Mouse (Mus musculus): ENCODE measurements around the gene Gpr89. TPM values are rescaled to one million over a fixed set of nuclear protein-coding genes. Genes with fewer than 3 reads are reported as not detected.
A peak's percentile ranks its signal among the peaks of the same experiment; 100 is the strongest.

Gene Gpr89
- 10 to 100 TPM; 17.6 to 18.2 TPM for total RNA-seq (2021)
- long read RNA-seq, experiment 1, full-length matches to known transcripts = 25 of 27 reads
- long read RNA-seq, experiment 1, partial matches to known transcripts = 0 of 27 reads
- long read RNA-seq, experiment 1, other reads (novel, unspliced or antisense) = 2 of 27 reads
- long read RNA-seq, experiment 2, full-length matches to known transcripts = 15 of 22 reads
- long read RNA-seq, experiment 2, partial matches to known transcripts = 0 of 22 reads
- long read RNA-seq, experiment 2, other reads (novel, unspliced or antisense) = 7 of 22 reads

DNA sequence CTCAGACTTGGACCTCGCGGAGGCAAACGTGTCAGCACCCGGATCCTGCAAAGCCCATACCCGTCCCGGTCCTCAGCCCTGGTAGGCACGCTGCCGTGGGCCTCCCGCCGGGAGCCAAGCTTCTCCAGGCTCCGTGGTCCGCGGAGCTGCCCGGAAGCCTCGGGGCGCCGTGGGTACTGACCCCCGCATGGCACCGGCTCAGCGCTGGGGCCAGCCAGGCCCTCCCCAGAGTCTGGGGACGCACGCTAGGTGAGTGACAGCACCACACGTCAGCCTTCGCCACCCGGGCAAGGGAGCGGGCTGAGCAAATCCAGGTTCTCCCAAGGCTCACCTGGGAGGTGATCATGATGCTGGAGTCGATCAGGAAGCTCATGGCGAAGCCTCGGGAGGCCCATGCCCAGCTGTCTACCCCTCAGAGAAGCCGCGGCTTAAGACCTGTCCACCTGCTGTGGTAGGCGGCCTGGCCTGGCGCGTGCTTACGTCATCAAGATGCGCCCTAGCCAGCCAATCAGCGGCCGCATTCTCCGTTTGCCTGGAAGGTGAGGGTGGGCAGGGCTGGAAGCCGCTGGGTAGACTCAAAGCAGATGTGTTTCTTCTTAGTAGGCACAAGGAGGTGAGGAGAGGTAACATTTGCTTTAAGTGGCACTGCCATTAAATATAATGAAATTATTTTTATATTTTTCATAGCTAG lies at the start of gene Gpr89:
Gpr89 (minus strand) TSS at position 496 of the 691 bp plus-strand sequence.
- DNase-seq (ENCODE audit: low spot score) = peak; percentile 91

DNA sequence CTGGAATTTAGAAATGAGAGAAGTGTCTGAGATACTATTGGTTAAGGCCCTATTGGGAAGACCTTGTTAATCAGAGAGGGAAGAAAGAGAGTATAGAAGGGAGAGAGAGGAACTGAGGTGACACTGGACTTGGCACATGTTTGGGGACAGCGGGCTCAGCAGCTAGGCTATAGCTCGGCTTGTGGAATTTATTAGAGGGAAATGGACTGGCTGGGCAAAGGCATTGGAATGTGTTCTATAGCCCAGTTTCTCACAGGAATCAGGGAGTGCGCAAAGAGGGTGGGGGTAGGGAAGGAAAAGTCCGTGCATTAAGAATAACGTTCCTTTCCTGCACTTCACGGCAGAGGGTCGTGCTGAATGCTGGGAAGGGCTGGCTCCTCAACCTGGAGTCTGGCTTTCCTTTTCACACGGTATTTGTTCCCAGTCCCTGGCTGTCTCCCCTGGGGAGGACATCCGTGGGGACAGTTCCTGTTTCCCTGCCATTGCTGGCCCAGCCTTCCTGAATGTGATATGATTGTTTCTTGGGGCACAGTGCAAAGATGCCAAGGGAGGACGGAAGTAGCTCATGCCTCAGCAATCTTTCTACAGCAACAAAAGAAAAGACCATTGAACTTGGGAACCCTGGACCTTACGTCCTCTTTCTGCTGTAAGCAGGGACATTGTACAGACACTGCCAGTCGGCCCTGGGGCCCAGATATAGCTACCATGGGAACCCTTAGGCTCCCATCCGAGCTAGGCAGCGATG lies 48.5 kb upstream of the Gpr89 start:
- DNase-seq (ENCODE audit: low spot score) = no peak

DNA sequence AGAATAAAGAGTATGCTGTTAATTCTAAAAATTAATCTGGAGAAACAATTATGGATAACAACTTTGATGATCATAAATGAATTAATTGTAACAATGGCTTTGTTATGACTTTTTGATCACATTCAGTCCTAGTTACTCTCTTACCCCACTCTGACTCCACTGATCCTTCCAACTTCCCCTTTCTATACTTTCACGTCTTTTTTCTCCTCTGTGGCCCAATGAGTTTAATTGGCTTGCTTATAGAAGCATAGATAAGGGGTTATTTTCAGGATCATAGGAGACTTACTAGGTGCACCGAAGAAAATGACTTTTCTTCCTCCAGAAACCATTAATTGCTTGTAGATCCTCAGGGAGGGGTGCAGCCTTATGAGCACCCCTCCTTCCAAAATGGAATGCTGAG lies 37.6 kb upstream of the Gpr89 start:
- no peak for DNase-seq (ENCODE audit: low spot score)

DNA sequence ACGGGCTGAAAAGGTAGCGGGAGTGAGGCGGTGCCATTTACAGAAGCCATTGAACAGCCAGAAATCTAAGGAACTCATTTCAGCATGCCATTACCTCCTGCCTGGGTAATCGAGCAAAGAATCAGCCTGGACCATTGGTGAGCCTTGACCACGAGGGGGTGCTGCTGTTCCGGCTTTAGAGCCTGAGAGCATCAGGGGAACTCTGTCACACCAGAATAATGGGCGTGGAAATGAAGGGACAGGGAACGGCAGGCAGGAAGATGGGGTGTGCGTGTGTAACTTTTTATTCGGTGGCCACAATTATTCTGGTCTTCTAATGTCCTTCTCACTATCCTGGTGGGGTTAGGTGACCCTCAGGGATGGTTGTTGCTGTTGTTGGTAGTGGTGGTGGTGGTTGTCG lies 33.6 kb upstream of the Gpr89 start:
- DNase-seq (ENCODE audit: low spot score) = peak; percentile 81

DNA sequence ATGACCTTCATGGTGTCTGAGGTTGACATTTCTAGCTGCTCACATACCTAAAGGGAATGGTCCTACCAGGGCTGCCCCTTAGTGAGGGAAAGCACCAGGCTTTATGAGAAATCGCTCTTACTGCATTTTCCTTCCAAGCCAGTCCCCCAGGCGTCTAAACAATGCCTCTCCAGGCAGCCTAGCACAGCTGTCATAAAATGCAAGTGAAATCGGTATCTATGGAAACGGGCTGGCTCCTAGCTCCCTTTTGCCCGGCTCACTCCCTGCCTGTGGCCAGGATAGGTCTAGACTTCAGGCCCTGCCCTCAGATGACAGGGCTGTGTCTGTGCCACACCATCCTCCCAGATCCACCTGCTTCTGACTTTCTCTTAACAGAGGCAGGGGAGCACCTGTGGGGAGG lies 32.5 kb upstream of the Gpr89 start:
- DNase-seq (ENCODE audit: low spot score) = no peak

DNA sequence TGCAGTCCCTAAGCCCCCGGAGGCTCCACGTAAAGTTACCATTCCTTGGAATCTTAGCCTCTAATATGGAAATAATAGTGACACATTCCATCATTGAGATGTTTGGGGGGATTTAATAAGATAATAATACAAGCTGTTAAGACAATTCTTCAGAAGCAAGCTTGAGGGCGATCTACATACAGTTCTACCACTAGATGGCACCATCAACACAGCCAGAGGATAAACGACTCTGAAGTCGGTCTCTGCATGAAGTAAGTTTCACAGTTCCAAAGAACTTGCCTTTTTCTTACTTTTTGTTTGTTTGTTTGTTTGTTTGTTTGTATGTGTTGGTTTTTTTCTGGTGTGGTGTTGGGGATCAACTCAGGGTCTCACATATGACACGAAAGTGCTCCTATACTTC lies 31.1 kb upstream of the Gpr89 start:
- DNase-seq (ENCODE audit: low spot score) = peak; percentile 21

DNA sequence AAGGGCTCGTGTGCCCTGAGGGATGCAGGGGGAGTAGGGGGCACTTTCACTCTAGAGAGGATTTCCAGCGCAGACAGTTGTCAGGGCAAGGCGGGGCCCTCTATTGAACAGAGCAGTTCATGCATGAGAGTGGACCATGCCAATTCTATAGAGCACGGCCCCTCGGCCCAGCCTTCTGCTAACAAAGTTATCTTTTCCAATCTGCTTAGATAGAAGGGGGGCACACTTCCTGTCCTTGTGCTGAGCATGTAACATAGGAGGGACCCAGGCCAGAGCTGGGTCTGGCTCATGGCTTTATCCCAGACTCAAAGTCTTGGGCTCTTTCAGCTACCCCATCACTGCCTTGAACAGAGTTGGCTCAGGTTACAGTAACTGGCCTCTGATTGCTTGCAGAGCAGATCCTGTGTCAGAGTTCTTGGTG lies 26.1 kb upstream of the Gpr89 start:
- no peak for DNase-seq (ENCODE audit: low spot score)

DNA sequence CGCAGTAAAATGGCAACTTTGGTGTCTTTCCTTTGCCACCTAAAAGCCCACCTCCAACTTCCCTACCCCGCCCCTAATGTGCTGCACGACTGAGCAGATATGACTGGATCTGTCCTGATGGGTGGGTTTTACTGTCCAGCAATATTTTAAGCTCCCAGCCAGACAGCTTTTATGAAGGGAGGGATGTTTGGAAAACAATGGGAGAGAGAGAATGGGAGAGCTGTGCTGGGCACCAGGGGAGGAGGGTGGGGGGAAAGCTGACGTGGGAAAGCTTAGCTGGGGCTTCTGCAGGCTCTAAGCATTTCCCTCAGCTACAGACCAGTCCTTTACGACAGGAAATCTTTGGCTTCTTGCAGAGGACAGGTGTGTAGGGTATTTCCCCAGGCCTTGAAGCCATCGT lies 20.8 kb upstream of the Gpr89 start, which contains the start of gene Gja8:
Gja8 (minus strand) TSS at position 101 of the 400 bp plus-strand sequence.
- no peak for DNase-seq (ENCODE audit: low spot score)

DNA sequence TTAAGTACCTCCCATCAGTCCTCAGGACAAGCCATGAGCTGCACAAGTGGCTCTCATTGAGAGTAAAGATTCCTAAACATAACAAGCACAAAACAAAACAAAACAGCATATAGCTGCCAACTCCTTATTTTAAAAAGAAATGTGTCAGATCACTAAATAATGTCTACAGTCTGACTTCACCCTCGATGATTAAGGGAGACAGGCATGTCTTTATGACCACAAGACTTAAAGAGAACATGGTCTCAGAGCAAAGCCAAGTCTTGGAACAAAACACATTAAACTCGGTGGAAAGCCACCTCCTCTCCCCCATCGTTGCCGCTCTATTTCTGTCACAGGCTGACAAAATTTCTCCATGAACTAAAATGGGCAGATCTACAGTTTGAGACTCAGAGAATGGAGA lies 19.5 kb upstream of the Gpr89 start:
- DNase-seq (ENCODE audit: low spot score) = no peak

DNA sequence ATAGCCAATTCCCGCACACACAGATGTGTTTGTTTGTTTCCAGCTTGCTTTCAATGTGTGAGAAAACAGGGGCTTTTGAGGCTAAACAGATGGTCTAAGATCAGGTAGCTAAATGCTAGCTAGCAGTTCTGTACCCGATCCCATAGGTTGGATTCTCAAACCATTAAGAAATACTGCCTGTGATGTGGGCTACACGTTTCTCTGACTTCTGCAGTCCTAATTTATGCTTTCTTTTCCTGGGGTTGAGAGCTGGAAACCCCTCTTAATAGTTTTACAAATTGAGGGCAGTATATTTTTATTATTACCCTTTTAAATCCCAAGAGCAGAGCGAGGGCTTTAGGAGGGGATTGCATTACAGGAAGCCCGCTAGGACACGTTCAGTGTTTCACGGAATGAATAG lies 15.8 kb upstream of the Gpr89 start:
- no peak for DNase-seq (ENCODE audit: low spot score)

DNA sequence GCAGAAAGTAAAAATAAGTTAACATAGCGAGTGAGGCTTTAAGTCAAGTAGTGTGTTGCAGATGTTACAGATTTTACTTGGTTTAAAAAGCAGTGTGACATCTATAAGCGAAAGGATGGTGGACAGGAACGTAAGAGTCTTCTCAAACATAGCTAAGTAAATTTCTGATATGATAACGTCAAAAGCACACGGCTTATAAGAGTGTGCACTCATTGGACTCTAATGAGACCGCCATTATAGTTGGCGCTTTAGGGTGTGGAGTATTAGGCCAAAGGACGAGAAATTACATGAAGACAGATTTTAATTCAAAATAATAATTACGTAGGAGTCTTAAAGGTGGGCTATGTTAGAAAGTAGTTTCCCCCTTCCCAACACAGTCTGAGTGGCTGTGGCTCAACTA lies 446 bp upstream of the Gpr89 start:
- no peak for DNase-seq (ENCODE audit: low spot score)

DNA sequence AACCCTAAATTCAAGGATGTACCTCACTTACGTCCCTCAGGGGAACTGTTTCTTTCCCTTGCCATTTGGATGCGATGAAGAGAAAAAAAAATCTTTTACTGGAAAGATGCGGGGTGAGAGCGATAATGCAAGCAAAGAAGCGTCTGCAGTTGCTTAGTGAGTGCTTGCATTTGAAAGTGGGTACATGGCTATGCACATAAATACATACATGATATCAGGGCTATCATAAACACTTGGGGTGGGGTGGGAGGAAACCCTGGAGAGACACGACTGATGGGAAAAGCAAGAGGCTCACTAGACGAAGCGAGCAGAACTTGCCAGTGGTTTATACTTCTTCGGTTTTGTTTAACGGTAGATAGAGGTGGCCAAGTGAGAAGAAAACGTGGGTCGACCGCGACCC lies 753 bp downstream of the Gpr89 start, which contains the start of gene Gja5:
Gja5 (plus strand) TSS at position 301 of the 400 bp plus-strand sequence.
- no peak for DNase-seq (ENCODE audit: low spot score)

DNA sequence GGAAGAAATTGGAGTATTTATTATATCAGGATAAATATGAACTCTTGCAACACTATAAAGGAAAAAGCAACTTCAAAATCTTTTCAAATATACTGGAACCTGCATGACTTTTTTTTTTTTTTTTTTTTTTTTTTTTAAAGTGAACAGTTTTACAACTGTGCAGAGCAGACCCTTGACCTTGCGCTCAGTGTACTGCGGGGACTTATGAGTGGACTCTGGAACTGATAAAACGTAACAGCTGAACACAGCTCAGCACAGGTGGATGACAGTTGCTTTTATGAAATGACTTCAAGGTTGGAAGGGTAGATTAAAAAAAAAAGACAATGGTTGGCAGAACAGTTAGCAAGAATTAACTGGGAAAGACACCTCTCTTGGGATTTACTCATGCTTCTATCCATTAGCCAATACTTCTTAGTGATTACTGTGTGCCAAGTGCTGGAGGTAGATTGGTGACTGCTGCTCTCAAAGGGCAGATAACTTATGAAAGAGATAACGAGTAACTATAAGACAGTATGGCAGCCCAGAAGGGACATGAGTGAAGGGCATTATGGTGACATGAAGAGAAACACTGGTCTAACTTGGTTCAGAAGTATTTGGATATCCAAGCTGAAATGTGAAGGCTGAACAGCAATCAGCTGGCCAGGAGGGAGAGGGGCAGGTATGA lies 2.7 kb downstream of the Gpr89 start:
- no peak for DNase-seq (ENCODE audit: low spot score)

DNA sequence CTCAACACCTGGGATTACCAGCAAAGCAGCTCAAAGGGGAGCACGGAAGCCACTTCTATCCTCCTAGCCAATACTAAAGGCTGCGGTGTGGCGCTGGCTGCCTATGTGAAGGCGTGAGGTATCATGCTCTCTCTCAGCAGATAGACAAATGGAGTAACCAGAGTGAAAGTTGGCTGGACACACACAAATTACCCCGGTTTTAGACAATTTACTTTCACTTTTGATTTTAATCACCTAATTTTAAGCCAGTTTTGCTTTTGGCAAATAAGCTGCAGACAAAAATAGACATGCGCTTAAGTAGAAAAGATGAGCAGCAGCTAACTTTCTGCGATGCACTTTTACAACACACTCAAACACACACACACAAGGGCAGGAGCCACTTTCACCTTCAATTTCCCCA lies 21.5 kb downstream of the Gpr89 start:
- DNase-seq (ENCODE audit: low spot score) = no peak

DNA sequence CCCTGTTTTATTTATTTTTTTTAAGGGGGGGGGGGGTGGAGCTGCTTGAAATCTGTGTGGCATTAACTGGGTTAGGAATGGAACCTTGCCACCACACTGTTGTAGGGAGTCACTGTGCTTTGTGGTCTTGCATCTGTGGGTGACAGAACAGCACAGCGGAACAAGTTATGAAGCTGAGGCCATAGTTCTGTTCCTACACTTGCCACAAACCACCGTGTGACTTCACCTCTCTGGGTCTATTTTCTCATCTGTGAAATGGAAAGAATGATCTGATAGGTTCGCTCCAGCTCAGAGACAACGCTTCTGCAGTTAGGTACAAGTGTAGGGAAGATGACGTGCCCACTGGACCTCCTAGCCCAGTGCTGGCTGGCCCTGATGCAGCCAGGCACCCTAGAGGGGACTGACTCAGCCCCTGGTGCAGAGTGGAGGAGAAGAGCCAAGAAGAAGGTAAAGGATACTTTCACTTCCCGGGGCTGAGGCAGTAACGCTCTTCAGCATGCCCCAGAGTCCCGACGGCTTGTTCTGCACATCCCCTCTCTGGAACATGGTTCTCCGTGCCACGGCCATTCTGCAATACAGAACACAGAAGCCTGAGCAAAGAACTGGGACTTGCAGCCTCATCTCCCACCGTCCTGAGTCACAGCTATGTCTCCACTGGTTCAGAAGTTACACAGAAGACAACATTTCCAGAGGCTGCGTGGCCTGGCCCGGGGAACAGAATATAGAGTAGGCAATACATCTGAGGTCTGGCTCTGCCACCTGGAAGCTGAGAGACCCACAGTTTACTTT lies 22.9 kb downstream of the Gpr89 start:
- DNase-seq (ENCODE audit: low spot score) = no peak

DNA sequence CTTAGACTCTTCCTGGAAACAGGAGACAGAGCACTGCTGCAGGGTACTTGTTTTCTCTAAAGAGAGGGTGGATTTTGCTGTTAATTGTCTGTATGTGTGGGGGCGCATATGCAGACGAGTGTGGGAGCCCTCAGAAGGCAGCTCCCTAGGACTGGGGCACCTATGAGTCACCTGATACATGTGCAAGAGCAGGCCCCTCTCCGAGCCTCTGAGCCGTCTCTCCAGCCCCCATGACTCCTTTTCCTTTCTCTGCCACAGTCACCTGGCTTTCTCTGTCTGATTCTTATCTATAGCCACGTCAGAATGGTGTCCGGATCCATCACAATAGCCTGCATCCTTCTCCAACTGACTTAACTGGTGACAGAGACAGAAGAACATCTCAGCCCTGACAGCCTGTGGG lies 23.6 kb downstream of the Gpr89 start:
- DNase-seq (ENCODE audit: low spot score) = no peak

DNA sequence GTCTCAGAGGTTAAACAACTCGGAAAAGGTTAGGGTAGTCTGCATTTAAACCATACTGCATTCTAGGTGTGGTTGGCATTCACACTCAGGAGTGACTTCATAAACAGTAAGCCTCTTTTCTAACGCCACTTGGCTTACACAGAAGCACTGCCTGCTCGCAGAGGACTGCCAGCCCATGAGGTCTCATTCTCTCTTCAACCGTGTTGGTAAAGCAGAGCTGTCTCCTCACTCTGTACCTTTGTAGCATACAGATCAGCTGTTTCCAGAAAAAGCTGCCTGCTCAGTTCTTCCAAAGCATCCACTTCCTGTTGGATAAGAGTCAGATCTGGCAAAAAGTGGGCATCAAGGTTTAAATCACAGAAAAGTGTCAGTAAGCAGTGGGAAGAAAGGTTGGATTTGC lies 24.8 kb downstream of the Gpr89 start:
- no peak for DNase-seq (ENCODE audit: low spot score)

DNA sequence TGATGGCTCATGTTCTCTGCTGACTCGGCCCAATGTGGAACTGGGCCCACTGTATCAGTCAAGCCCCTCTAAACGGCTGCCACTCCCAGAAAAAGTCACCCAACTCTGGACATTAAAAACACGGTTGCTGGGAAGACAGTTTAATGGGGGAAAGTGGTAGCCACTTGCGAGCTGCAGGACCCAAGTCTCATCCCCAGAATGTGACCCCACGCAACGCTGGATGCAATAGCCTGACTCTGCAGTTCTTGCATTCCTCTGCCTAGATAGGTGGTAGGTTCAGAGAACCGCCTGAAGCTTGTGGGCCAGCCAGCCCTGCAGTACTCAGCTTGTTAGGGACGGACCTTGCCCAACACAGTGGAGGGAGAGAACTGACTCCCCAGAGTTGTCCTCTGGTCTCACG lies 25.6 kb downstream of the Gpr89 start:
- DNase-seq (ENCODE audit: low spot score) = no peak

DNA sequence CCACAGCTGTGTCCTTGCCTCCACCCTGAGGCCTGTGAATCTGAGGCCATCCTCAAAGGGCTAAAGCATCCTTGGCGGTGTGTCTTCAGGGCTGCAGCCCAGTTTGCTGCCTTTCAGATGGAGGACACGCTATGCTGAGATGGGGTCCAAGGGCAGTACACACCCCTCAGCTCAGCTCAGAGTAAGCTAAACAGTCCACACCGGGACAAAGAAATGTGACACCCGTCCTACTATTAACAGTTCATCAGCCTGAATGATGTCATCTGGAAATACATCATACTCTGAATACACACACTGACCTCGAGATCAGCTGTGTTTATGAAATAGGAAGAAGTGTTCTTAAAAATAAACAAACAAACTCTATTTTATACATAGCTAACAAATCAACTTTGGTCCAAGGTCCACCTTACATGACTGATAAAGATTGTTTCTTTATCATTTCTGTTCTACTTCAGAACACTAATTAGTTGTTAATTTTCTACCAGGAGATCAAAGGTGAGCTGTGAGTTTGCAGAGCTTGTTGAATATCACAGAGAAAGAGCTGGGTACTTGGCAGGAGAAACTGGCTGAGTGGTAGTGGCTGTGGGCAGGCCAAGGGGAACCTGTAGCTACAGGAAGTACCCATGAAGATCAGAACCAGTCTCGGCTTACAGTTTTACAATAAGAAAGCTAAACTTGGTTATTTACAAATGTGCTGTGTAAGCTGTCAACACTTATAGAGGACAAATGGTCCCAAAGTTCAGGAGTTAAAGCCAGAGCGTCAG lies 30.2 kb downstream of the Gpr89 start:
- DNase-seq (ENCODE audit: low spot score) = no peak

DNA sequence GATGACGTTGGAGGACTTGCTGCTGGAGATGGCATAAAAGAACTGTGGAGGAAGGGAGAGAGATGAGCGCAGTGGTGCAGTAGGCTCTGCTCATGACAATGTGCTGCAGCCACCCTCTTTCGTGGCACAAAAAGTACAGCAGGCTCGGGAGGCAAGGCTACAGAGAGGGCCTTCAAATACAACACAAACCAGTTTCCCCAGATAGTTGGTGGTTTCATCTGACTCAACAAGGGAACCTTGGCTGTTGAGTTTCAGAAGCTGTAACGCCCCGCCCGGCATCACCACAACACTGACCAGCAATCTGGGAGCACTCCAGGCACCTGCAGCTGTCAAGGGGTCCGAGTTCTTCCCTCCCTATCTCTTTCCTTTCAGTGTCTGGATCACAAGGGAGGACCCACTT lies 32.6 kb downstream of the Gpr89 start:
- no peak for DNase-seq (ENCODE audit: low spot score)

Measured in gastrocnemius, adult 18-20 months (tissue).